Mouse (Mus musculus) heart, embryonic 15.5 days (tissue): Measurements from ENCODE around the gene Pxt1. TPM values are rescaled to one million over a fixed set of nuclear protein-coding genes. Genes with fewer than 3 reads are reported as not detected.

ENCODE experiments used
- ATAC-seq: fragments of 200-750 bp; cut with Nextera tagmentation; replicated peaks from 2 replicates; pipeline ENCODE4 v1.8.0; 2017; ENCODE audit warnings: low read depth, moderate TSS enrichment; ENCODE audit not compliant: insufficient number of reproducible peaks, insufficient read depth, low FRiP score
- H3K27ac ChIP-seq: fragments of 300-500 bp; sonication (generic); 2 replicates; pipeline ENCODE4 v1.5.1; 2015; ENCODE audit warnings: mild to moderate bottlenecking, inconsistent platforms
- H3K27me3 ChIP-seq: fragments of 300-500 bp; sonication (generic); 2 replicates; pipeline ENCODE4 v1.6.1; 2015; ENCODE audit warnings: inconsistent platforms
- H3K36me3 ChIP-seq: fragments of 300-500 bp; sonication (generic); 2 replicates; pipeline ENCODE4 v1.6.1; 2015; ENCODE audit warnings: mild to moderate bottlenecking, inconsistent platforms
- H3K4me1 ChIP-seq: fragments of 300-500 bp; sonication (generic); replicated peaks from 2 replicates; pipeline ENCODE4 v1.6.1; 2015; ENCODE audit warnings: inconsistent platforms
- H3K4me2 ChIP-seq: fragments of 300-500 bp; sonication (generic); 2 replicates; pipeline ENCODE4 v1.6.1; 2015; ENCODE audit warnings: inconsistent platforms, mild to moderate bottlenecking, moderate library complexity
- H3K4me3 ChIP-seq: fragments of 300-500 bp; sonication (generic); 2 replicates; pipeline ENCODE4 v1.5.1; 2015; ENCODE audit warnings: mild to moderate bottlenecking, inconsistent platforms
- H3K9ac ChIP-seq: fragments of 300-500 bp; sonication (generic); 2 replicates; pipeline ENCODE4 v1.6.1; 2015; ENCODE audit warnings: mild to moderate bottlenecking, inconsistent platforms
- H3K9me3 ChIP-seq: fragments of 300-500 bp; sonication (generic); replicated peaks from 2 replicates; pipeline ENCODE4 v1.6.1; 2016; ENCODE audit warnings: inconsistent platforms
- WGBS: fragments of 180-500 bp; shearing (Covaris S2); methylation state at CpG from one replicate; pipeline ENCODE4 v1.1.7; 2015; ENCODE audit warnings: mixed read lengths; 5-methylcytosine and 5-hydroxymethylcytosine counted together
- polyA plus RNA-seq: library from polyadenylated mRNA; unstranded; fragments of >200 nt; fragmentation: Nextera tagmentation; extraction: Ambion mirVana; gene quantifications from 2 replicates; pipeline ENCODE4 v1.2.1, GENCODE M21; 2015

Pxt1 gene
- polyA plus RNA-seq, 1 experiment from 2014 or later, result not detected

DNA sequence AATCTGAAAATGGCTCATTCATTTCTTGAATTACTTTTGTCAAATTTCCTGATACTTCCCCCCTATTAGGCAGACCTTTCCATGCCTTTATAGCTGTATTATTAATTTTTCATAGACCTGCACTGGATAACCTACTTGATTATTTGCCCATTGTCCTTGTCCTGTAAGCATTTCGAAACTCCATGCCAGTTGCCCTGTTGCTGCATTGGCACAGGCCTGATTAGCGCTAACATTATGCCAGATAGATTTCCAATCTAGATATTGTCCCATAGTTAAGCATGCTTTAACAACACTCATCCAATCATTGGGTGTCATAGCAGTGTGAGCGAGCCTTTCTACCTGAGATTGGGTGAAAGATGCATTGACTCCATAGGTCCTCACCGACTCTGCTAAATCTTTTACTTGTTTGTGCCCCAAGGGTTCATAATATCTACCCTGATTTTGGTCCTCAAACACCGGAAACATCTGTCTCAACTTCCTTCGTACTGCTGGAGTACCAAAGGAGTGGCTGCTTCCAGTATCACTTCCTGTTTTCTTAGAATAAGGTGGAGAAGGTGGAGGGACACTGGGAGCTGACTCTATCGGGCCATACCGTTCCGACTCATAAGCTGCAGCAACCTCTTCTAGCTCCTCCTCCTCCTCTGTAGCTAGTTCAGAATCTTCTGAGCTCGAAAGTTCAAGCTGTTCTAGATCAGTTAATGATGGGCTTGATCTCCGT is 49.4 kb downstream of the Pxt1 start:
- Histone ChIP-seq H3K27ac (no peak overlapping the region), H3K9me3 (no peaks in the 10 kb centered on the region; the same call in 1 of the 2 replicates), H3K9ac (no peak overlapping the region), H3K4me3 (no peak overlapping the region), H3K4me1 (no peaks in the 10 kb centered on the region), H3K27me3 (no peaks in the 10 kb centered on the region), H3K4me2 (no peak overlapping the region), H3K36me3 (no peaks in the 10 kb centered on the region)
- WGBS, result 76% methylated on average over 11 of the region's 11 CpGs
- no peak for ATAC-seq

- ATAC-seq, result no peak
- Histone ChIP-seq H3K36me3 (no peaks in the 10 kb centered on the region), H3K27me3 (peaks cover 4% of the 10 kb centered on the region; the same call in 1 of the 2 replicates), H3K9ac (no peak overlapping the region), H3K4me1 (no peaks in the 10 kb centered on the region), H3K4me3 (no peak overlapping the region), H3K4me2 (no peak overlapping the region), H3K27ac (no peak overlapping the region), H3K9me3 (no peaks in the 10 kb centered on the region; the same call in 1 of the 2 replicates)
- 85% methylated on average over 8 of the region's 8 CpGs for WGBS
These were observed 57.4 kb downstream of the Pxt1 start for GRCm38 (mm10) chr17:28886266-28886665.

- H3K9me3 ChIP-seq, result no peaks in the 10 kb centered on the region; the same call in 1 of the 2 replicates
- no peaks in the 10 kb centered on the region for H3K36me3 ChIP-seq
- no peak overlapping the region for H3K9ac ChIP-seq
- no peak overlapping the region for H3K27ac ChIP-seq
- no peak overlapping the region for H3K4me3 ChIP-seq
- peaks cover 15% of the 10 kb centered on the region for H3K27me3 ChIP-seq
- 86% methylated on average over 8 of the region's 8 CpGs for WGBS
- peaks cover under 1% of the 10 kb centered on the region for H3K4me1 ChIP-seq
- no peak overlapping the region for H3K4me2 ChIP-seq
- no peak for ATAC-seq
These were observed 58.4 kb downstream of the Pxt1 start for GRCm38 (mm10) chr17:28885231-28885630.

Other genes starting within 250 kb of the Pxt1 start
- 1.6 and 2.0 TPM in 2 replicates for gene AC170998.1, start 217.8 kb downstream of the Pxt1 start, polyA plus RNA-seq
- 3.6 and 8.6 TPM in 2 replicates for gene Mapk13, start 174.5 kb downstream of the Pxt1 start, polyA plus RNA-seq
- 5.2 and 11.1 TPM in 2 replicates for gene Brpf3, start 142.8 kb downstream of the Pxt1 start, polyA plus RNA-seq
- not detected in 2 replicates for gene Pnpla1, start 85.4 kb downstream of the Pxt1 start, polyA plus RNA-seq
- gene 4930539E08Rik, start 28.5 kb downstream of the Pxt1 start, polyA plus RNA-seq, result 0.04 and 0.30 TPM in 2 replicates
- 51.0 and 59.3 TPM in 2 replicates for gene Kctd20, start 8.1 kb upstream of the Pxt1 start, polyA plus RNA-seq
- gene Stk38, start 64.2 kb upstream of the Pxt1 start, polyA plus RNA-seq, result 73.6 and 78.0 TPM in 2 replicates
- gene Srsf3, start 88.8 kb upstream of the Pxt1 start, polyA plus RNA-seq, result 318 and 332 TPM in 2 replicates
- 53.3 and 64.4 TPM in 2 replicates for gene Cdkn1a, start 147.1 kb upstream of the Pxt1 start, polyA plus RNA-seq
- gene Rab44, start 170.3 kb upstream of the Pxt1 start, polyA plus RNA-seq, result 0.66 and 3.1 TPM in 2 replicates